Mouse (Mus musculus) ES-Bruce4 (cell line): ENCODE data around the gene Klk1b5.

ENCODE experiments used
- CTCF ChIP-seq: IDR thresholded peaks from one replicate; pipeline ENCODE4 v1.8.1; 2011; ENCODE audit warnings: low read depth, low read length
- EP300 ChIP-seq: IDR thresholded peaks from 2 replicates; pipeline ENCODE4 v1.6.1; 2011; ENCODE audit warnings: low read depth, low read length; ENCODE audit not compliant: insufficient read depth

DNA sequence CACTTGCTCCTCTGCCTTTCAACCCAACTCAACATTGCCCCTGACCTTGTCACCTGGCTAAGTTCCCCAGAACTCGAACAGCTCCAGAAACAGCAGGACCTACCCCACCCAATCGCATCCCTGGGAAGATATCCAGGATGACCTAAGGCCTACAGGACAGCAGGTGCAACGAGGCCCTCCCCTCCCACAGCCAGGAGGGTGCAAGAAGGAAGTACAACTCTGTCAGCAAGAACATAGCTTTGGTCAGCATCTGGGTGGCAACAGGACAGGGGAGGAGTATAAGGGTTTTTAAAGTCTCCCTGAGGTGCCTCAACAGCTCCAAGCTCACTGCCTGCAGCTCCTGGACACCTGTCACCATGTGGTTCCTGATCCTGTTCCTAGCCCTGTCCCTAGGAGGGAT, 17.9 kb upstream of the Klk1b5 start, which contains the start of gene Klk1b3:
- no peak for TF ChIP-seq CTCF
- TF ChIP-seq EP300, result no peak
